Mouse (Mus musculus) thymus, adult 2 months (tissue): ENCODE results near the gene Ak6.

Experiments used
- CTCF ChIP-seq: fragments of 200-500 bp; IDR thresholded peaks from 2 replicates; pipeline ENCODE4 v1.5.1; 2012; ENCODE audit warnings: mild to moderate bottlenecking, control low read depth, low read length, moderate library complexity, borderline replicate concordance; ENCODE audit not compliant: control insufficient read depth, poor library complexity, insufficient read depth; ENCODE audit errors: extremely low read depth
- POLR2A ChIP-seq: fragments of 200-500 bp; IDR thresholded peaks from 2 replicates; pipeline ENCODE4 v1.6.1; 2012; ENCODE audit warnings: mild to moderate bottlenecking, low read length, control low read depth, moderate library complexity; ENCODE audit not compliant: control insufficient read depth, poor library complexity, insufficient read depth; ENCODE audit errors: extremely low read depth

GRCm38 (mm10) chr13:100601034-100601433, 49.7 kb upstream of the Ak6 start:
- TF ChIP-seq CTCF (no peak), POLR2A (no peak)
